Mouse (Mus musculus): ENCODE data around the gene Olfr98. TPM values are rescaled to one million over a fixed set of nuclear protein-coding genes. Genes with fewer than 3 reads are reported as not detected.
"Not testable (repeated sequence)": the region's sequence is repeated elsewhere in the genome, so short reads cannot be mapped to it uniquely, and the experiment has no call there.

The Olfr98 gene
- polyA plus RNA-seq, 1 experiment from 2014 or later = not detected

- H3K9me3 ChIP-seq = no peaks in the 10 kb centered on the region
- H3K27me3 ChIP-seq = no peaks in the 10 kb centered on the region
- H3K4me2 ChIP-seq = no peak overlapping the region
- no peaks in the 10 kb centered on the region for H3K36me3 ChIP-seq
- ATAC-seq (ENCODE audit: low FRiP score) = no peak
- H3K27ac ChIP-seq = no peak overlapping the region
- H3K9ac ChIP-seq = no peak overlapping the region
- no peak overlapping the region for H3K4me3 ChIP-seq
- H3K4me1 ChIP-seq (replicated peaks) = no peaks in the 10 kb centered on the region
- WGBS = 39% methylated on average over 5 of the region's 5 CpGs
Observed at GRCm38 (mm10) chr17:37246715-37247114, 16.8 kb downstream of the Olfr98 start.

- Histone ChIP-seq H3K27me3 (no peaks in the 10 kb centered on the region), H3K4me3 (no peak overlapping the region), H3K27ac (no peak overlapping the region), H3K4me2 (no peak overlapping the region), H3K9me3 (no peaks in the 10 kb centered on the region), H3K9ac (no peak overlapping the region), H3K36me3 (no peaks in the 10 kb centered on the region), H3K4me1 (replicated peaks) (no peaks in the 10 kb centered on the region)
- no peak for ATAC-seq (ENCODE audit: low FRiP score)
- WGBS = 59% methylated on average over 3 of the region's 3 CpGs
Observed at GRCm38 (mm10) chr17:37242198-37242597, 21.4 kb downstream of the Olfr98 start.

DNA sequence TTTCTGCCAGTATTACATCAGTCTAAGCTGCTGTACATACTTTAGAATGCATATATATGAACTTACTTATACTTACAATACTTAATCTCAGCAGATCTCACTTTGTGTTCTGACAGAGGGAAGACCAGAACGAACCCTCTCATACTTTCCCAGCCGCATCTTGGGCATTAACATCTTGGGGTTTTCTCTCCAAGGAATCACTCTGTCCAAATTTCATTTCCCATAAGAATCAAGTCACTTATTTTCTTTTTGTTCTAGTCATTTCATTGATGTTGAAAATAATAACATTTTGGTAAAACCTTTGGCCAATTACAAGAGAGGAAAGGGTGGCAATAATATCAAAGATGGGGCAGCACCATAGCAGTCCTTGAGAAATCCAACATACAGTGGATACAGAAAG is 26.3 kb downstream of the Olfr98 start, which contains the start of gene Olfr97:
TSS of gene Olfr97 (minus strand) at position 101 of the 400 bp plus-strand sequence.
- H3K36me3 ChIP-seq; H3K4me3 ChIP-seq; H3K27ac ChIP-seq; H3K9ac ChIP-seq; ATAC-seq (ENCODE audit: low FRiP score); H3K9me3 ChIP-seq; H3K27me3 ChIP-seq; H3K4me2 ChIP-seq; H3K4me1 ChIP-seq (replicated peaks): not testable (repeated sequence)
- WGBS = 93% methylated on average over 2 of the region's 2 CpGs

DNA sequence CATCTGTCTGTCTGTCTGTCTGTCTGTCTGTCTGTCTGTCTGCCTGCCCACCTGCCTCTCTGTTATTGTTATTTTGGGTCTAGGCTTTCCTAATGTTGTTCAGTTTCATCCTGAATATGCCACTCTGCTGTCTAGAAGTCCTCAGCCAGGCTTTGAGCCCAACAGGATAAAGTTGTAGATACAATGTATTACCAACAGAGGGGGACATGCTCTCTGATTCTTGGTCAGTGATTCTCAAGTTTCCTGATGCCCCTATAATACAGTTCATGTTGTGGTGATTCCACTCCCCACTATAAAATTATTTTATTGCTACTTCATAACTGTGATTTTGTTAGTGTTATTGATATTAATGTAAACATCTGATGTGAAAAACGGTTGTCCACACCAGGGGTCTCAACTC is 41.7 kb downstream of the Olfr98 start:
- Histone ChIP-seq H3K36me3 (no peaks in the 10 kb centered on the region), H3K4me1 (replicated peaks) (no peaks in the 10 kb centered on the region), H3K4me2 (no peak overlapping the region), H3K4me3 (no peak overlapping the region), H3K9ac (no peak overlapping the region), H3K9me3 (0 out of 2 replicates have a peak, but pooled peaks cover 2% of the 10 kb centered on the region), H3K27ac (no peak overlapping the region), H3K27me3 (no peaks in the 10 kb centered on the region)
- 29% methylated on average over 1 of the region's 1 CpGs for WGBS
- ATAC-seq (ENCODE audit: low FRiP score) = no peak

DNA sequence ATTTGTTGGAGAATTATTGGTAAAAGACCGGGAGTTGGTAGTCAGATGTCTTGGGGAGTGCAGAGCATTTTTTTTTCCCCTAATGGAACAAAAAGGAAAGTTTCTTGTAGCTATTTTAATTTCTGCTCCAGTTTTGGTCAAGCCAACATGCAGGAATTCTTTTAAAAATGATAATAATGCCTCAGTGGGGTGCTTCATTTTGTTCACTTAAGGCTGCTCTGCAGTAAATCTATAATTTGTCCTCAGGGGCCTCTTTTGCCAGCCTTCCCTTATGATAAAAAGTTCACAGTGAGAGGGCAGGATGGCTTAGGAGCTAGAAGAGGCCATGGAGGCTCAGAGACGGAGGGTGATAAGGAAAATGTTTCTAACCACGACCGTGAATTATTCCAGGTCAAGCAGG is 43.7 kb downstream of the Olfr98 start, which contains the start of gene Olfr96:
TSS of gene Olfr96 (plus strand) at position 301 of the 400 bp plus-strand sequence.
- no peaks in the 10 kb centered on the region for H3K36me3 ChIP-seq
- no peak within 1 kb of the TSS for H3K27ac ChIP-seq
- WGBS = 69% methylated on average over 4 of the region's 4 CpGs
- H3K4me2 ChIP-seq = no peak within 1 kb of the TSS
- H3K9me3 ChIP-seq = 0 out of 2 replicates have a peak, but pooled peaks cover 2% of the 10 kb centered on the region
- ATAC-seq (ENCODE audit: low FRiP score) = no peak
- no peaks in the 10 kb centered on the region for H3K27me3 ChIP-seq
- H3K9ac ChIP-seq = no peak within 1 kb of the TSS
- no peaks in the 10 kb centered on the region for H3K4me1 ChIP-seq (replicated peaks)
- no peak within 1 kb of the TSS for H3K4me3 ChIP-seq

DNA sequence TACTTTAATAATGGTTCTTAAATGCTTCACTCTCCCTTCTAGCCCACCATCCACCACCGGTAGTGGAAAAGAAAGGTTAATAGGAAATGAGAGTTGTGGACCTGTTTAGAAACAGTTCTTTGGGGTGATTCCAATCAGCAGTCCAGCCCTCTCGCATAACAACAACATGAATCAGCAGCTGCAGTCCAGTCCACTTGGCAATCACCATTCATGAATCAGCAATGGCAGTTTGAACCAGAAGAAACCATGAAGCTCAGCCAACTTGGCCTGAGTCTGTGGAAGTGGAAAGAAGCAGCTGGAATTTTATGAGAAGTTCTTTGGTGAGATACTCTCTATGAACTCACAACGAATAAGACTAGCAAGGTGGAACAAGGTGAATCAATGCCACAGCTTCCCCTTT is 45.1 kb downstream of the Olfr98 start:
- no peak overlapping the region for H3K9ac ChIP-seq
- H3K4me1 ChIP-seq (replicated peaks) = no peaks in the 10 kb centered on the region
- H3K27me3 ChIP-seq = no peaks in the 10 kb centered on the region
- H3K4me2 ChIP-seq = no peak overlapping the region
- 89% methylated on average over 3 of the region's 3 CpGs for WGBS
- no peak overlapping the region for H3K27ac ChIP-seq
- H3K36me3 ChIP-seq = no peaks in the 10 kb centered on the region
- 0 out of 2 replicates have a peak, but pooled peaks cover 2% of the 10 kb centered on the region for H3K9me3 ChIP-seq
- no peak for ATAC-seq (ENCODE audit: low FRiP score)
- H3K4me3 ChIP-seq = no peak overlapping the region

- ATAC-seq (ENCODE audit: low FRiP score) = no peak
- 80% methylated on average over 3 of the region's 3 CpGs for WGBS
Observed at GRCm38 (mm10) chr17:37213018-37213417, 50.5 kb downstream of the Olfr98 start, which contains the start of gene Olfr95. TSS of gene Olfr95 (minus strand) at chr17:37213118.

More at GRCm38 (mm10) chr17:37213018-37213417, 50.5 kb downstream of the Olfr98 start, which contains the start of gene Olfr95:
- Histone ChIP-seq H3K4me1 (replicated peaks) (peaks cover 5% of the 10 kb centered on the region; the same call in 1 of the 2 replicates), H3K4me3 (no peak within 1 kb of the TSS), H3K4me2 (no peak within 1 kb of the TSS), H3K9ac (no peak within 1 kb of the TSS), H3K27me3 (peaks cover 23% of the 10 kb centered on the region), H3K27ac (no peak within 1 kb of the TSS), H3K9me3 (0 out of 2 replicates have a peak, but pooled peaks cover 2% of the 10 kb centered on the region), H3K36me3 (no peaks in the 10 kb centered on the region)

Other genes starting within 250 kb of the Olfr98 start
- 1.3 and 2.1 TPM in 2 replicates for gene Mog, start 240.4 kb downstream of the Olfr98 start, polyA plus RNA-seq (2015; fragmentation: Nextera tagmentation; extraction: Ambion mirVana)
- gene Gabbr1, start 217.8 kb downstream of the Olfr98 start, polyA plus RNA-seq (2015; fragmentation: Nextera tagmentation; extraction: Ambion mirVana) = 55.6 and 57.0 TPM in 2 replicates
- gene Olfr90, start 175.2 kb downstream of the Olfr98 start, polyA plus RNA-seq (2015; fragmentation: Nextera tagmentation; extraction: Ambion mirVana) = not detected in 2 replicates
- not detected in 2 replicates for gene Olfr91, start 165.5 kb downstream of the Olfr98 start, polyA plus RNA-seq (2015; fragmentation: Nextera tagmentation; extraction: Ambion mirVana)
- gene Olfr92, start 143.7 kb downstream of the Olfr98 start, polyA plus RNA-seq (2015; fragmentation: Nextera tagmentation; extraction: Ambion mirVana) = not detected in 2 replicates
- gene Olfr93, start 102.3 kb downstream of the Olfr98 start, polyA plus RNA-seq (2015; fragmentation: Nextera tagmentation; extraction: Ambion mirVana) = not detected in 2 replicates
- not detected in 2 replicates for gene Ubd, start 69.9 kb downstream of the Olfr98 start, polyA plus RNA-seq (2015; fragmentation: Nextera tagmentation; extraction: Ambion mirVana)
- gene Olfr94, start 62.8 kb downstream of the Olfr98 start, polyA plus RNA-seq (2015; fragmentation: Nextera tagmentation; extraction: Ambion mirVana) = not detected in 2 replicates
- gene Olfr95, start 50.6 kb downstream of the Olfr98 start, polyA plus RNA-seq (2015; fragmentation: Nextera tagmentation; extraction: Ambion mirVana) = not detected in 2 replicates
- gene Olfr96, start 43.6 kb downstream of the Olfr98 start, polyA plus RNA-seq (2015; fragmentation: Nextera tagmentation; extraction: Ambion mirVana) = not detected in 2 replicates
- not detected in 2 replicates for gene Olfr97, start 26.4 kb downstream of the Olfr98 start, polyA plus RNA-seq (2015; fragmentation: Nextera tagmentation; extraction: Ambion mirVana)
- 1.1 TPM in 2 replicates for gene H2-M3, start 6.5 kb upstream of the Olfr98 start, polyA plus RNA-seq (2015; fragmentation: Nextera tagmentation; extraction: Ambion mirVana)
- gene Olfr99, start 19.7 kb upstream of the Olfr98 start, polyA plus RNA-seq (2015; fragmentation: Nextera tagmentation; extraction: Ambion mirVana) = 0.14 TPM in 1 of 2 replicates, not detected in the other
- gene Olfr101, start 40.6 kb upstream of the Olfr98 start, polyA plus RNA-seq (2015; fragmentation: Nextera tagmentation; extraction: Ambion mirVana) = not detected in 2 replicates
- gene Olfr102, start 53.3 kb upstream of the Olfr98 start, polyA plus RNA-seq (2015; fragmentation: Nextera tagmentation; extraction: Ambion mirVana) = not detected in 2 replicates
- gene Olfr103, start 75.9 kb upstream of the Olfr98 start, polyA plus RNA-seq (2015; fragmentation: Nextera tagmentation; extraction: Ambion mirVana) = not detected in 2 replicates
- gene Olfr104-ps, start 95.8 kb upstream of the Olfr98 start, polyA plus RNA-seq (2015; fragmentation: Nextera tagmentation; extraction: Ambion mirVana) = not detected in 2 replicates
- not detected in 2 replicates for gene Olfr105-ps, start 115.3 kb upstream of the Olfr98 start, polyA plus RNA-seq (2015; fragmentation: Nextera tagmentation; extraction: Ambion mirVana)
- gene Olfr106-ps, start 126.6 kb upstream of the Olfr98 start, polyA plus RNA-seq (2015; fragmentation: Nextera tagmentation; extraction: Ambion mirVana) = not detected in 2 replicates
- not detected in 2 replicates for gene Olfr107, start 135.5 kb upstream of the Olfr98 start, polyA plus RNA-seq (2015; fragmentation: Nextera tagmentation; extraction: Ambion mirVana)
- not detected in 2 replicates for gene Olfr108, start 181.7 kb upstream of the Olfr98 start, polyA plus RNA-seq (2015; fragmentation: Nextera tagmentation; extraction: Ambion mirVana)
- gene Olfr109, start 195.2 kb upstream of the Olfr98 start, polyA plus RNA-seq (2015; fragmentation: Nextera tagmentation; extraction: Ambion mirVana) = not detected in 2 replicates
- not detected in 2 replicates for gene H2-M2, start 219.8 kb upstream of the Olfr98 start, polyA plus RNA-seq (2015; fragmentation: Nextera tagmentation; extraction: Ambion mirVana)
- not detected in 2 replicates for gene Olfr110, start 228.7 kb upstream of the Olfr98 start, polyA plus RNA-seq (2015; fragmentation: Nextera tagmentation; extraction: Ambion mirVana)
- gene Olfr111, start 244.3 kb upstream of the Olfr98 start, polyA plus RNA-seq (2015; fragmentation: Nextera tagmentation; extraction: Ambion mirVana) = not detected in 2 replicates